Mouse (Mus musculus): ENCODE results near the gene Tes3-ps. TPM values are rescaled to one million over a fixed set of nuclear protein-coding genes. Genes with fewer than 3 reads are reported as not detected.

Tes3-ps gene
- total RNA-seq (2014; fragmentation: Nextera tagmentation) (0.28 and 1.0 TPM in 2 replicates), total RNA-seq (2017) (3.1 and 5.6 TPM in 2 replicates)

- no peak for ATAC-seq (replicated peaks; ENCODE audit: poor library complexity, severe bottlenecking)
Measured at GRCm38 (mm10) chr13:49492376-49493368, at the start of gene Tes3-ps. Tes3-ps (plus strand) TSS chr13:49493318.

- ATAC-seq (replicated peaks; ENCODE audit: poor library complexity, severe bottlenecking): no peak
Measured at GRCm38 (mm10) chr13:49444451-49444850, 48.7 kb upstream of the Tes3-ps start.

- ATAC-seq (replicated peaks; ENCODE audit: poor library complexity, severe bottlenecking): peak; percentile 93
Measured at GRCm38 (mm10) chr13:49449318-49449749, 43.8 kb upstream of the Tes3-ps start.

- ATAC-seq (replicated peaks; ENCODE audit: poor library complexity, severe bottlenecking): peak; percentile 30; the same call in 1 of the 2 replicates
Measured at GRCm38 (mm10) chr13:49460276-49460675, 32.8 kb upstream of the Tes3-ps start.

- ATAC-seq (replicated peaks; ENCODE audit: poor library complexity, severe bottlenecking): no peak
Measured at GRCm38 (mm10) chr13:49460692-49461414, 32.3 kb upstream of the Tes3-ps start.

- no peak for ATAC-seq (replicated peaks; ENCODE audit: poor library complexity, severe bottlenecking)
Measured at GRCm38 (mm10) chr13:49461458-49462132, 31.5 kb upstream of the Tes3-ps start.

- ATAC-seq (replicated peaks; ENCODE audit: poor library complexity, severe bottlenecking): no peak
Measured at GRCm38 (mm10) chr13:49462921-49463320, 30.2 kb upstream of the Tes3-ps start.

GRCm38 (mm10) chr13:49465875-49466274 is 27.2 kb upstream of the Tes3-ps start:
- no peak for ATAC-seq (replicated peaks; ENCODE audit: poor library complexity, severe bottlenecking)

- no peak for ATAC-seq (replicated peaks; ENCODE audit: poor library complexity, severe bottlenecking)
Measured at GRCm38 (mm10) chr13:49466393-49467075, 26.6 kb upstream of the Tes3-ps start.

GRCm38 (mm10) chr13:49467585-49467984 is 25.5 kb upstream of the Tes3-ps start:
- no peak for ATAC-seq (replicated peaks; ENCODE audit: poor library complexity, severe bottlenecking)

- ATAC-seq (replicated peaks; ENCODE audit: poor library complexity, severe bottlenecking): no peak
Measured at GRCm38 (mm10) chr13:49469002-49469401, 24.1 kb upstream of the Tes3-ps start.

- no peak for ATAC-seq (replicated peaks; ENCODE audit: poor library complexity, severe bottlenecking)
Measured at GRCm38 (mm10) chr13:49470319-49470718, 22.8 kb upstream of the Tes3-ps start.

GRCm38 (mm10) chr13:49470806-49471205 is 22.3 kb upstream of the Tes3-ps start:
- no peak for ATAC-seq (replicated peaks; ENCODE audit: poor library complexity, severe bottlenecking)

GRCm38 (mm10) chr13:49471981-49472675 is 21.0 kb upstream of the Tes3-ps start:
- no peak for ATAC-seq (replicated peaks; ENCODE audit: poor library complexity, severe bottlenecking)

- no peak for ATAC-seq (replicated peaks; ENCODE audit: poor library complexity, severe bottlenecking)
Measured at GRCm38 (mm10) chr13:49472676-49473005, 20.5 kb upstream of the Tes3-ps start.

- ATAC-seq (replicated peaks; ENCODE audit: poor library complexity, severe bottlenecking): no peak
Measured at GRCm38 (mm10) chr13:49477887-49478286, 15.2 kb upstream of the Tes3-ps start.

GRCm38 (mm10) chr13:49478851-49479374 is 14.2 kb upstream of the Tes3-ps start:
- no peak for ATAC-seq (replicated peaks; ENCODE audit: poor library complexity, severe bottlenecking)

GRCm38 (mm10) chr13:49479399-49479798 is 13.7 kb upstream of the Tes3-ps start:
- ATAC-seq (replicated peaks; ENCODE audit: poor library complexity, severe bottlenecking): no peak

- no peak for ATAC-seq (replicated peaks; ENCODE audit: poor library complexity, severe bottlenecking)
Measured at GRCm38 (mm10) chr13:49480057-49480456, 13.1 kb upstream of the Tes3-ps start.
